Mouse (Mus musculus): ENCODE measurements at regions not wholly inside any gene's neighbourhood (a gene's known extent, or its start where the extent isn't known, plus 50 kb on each side); places are given as distances from the start of the nearest gene placed in this dataset.

DNA sequence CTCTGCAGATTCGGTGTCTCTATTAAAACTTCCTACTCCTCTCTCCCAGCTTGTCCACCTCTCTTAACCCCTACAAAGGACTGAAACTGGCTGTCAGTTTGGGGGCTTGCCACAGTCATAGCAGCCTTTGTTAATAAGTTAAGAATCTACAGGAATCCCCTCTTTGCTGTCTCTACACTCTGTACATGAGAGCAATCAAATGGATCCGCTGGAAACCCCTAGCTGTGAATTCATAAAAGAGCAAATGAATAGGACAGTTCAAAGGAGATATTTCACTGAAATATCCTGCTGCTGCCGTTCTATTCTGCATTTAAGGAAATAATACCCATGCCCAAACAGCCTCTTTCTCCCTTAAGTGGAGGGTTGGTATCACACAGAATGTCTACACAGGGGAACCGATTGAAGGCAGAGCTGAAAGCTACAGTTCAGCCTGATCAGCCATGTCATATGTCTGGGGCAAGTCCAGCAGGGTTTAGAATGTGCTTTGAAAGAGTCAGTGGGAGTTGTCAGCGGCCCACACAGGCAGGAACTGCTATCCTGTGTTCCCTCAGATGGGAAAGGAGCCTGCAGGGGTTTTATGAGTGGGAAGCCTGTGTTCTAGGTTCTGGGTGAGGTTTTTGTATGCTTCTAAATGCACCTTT, 131.9 kb downstream of the Rpl36a-ps1 start:
- Histone ChIP-seq H3K36me3 (ENCODE audit: control insufficient read depth, insufficient read depth, low read length) (no peaks in the 10 kb centered on the region), H3K27ac (ENCODE audit: low read depth, low read length) (no peak overlapping the region), H3K4me1 (ENCODE audit: control insufficient read depth, insufficient read depth, low read depth, low read length) (no peaks in the 10 kb centered on the region), H3K4me3 (ENCODE audit: low read length) (no peak overlapping the region), H3K9ac (ENCODE audit: low read depth, low read length) (no peak overlapping the region), H3K9me3 (ENCODE audit: control insufficient read depth, low read length) (no peaks in the 10 kb centered on the region), H3K27me3 (replicated peaks; ENCODE audit: control insufficient read depth, insufficient read depth, low read length) (no peaks in the 10 kb centered on the region), H3K4me2 (ENCODE audit: low read length) (no peak overlapping the region)
- peak; percentile 77 for ATAC-seq
- WGBS, result 27% methylated on average over 5 of the region's 5 CpGs

DNA sequence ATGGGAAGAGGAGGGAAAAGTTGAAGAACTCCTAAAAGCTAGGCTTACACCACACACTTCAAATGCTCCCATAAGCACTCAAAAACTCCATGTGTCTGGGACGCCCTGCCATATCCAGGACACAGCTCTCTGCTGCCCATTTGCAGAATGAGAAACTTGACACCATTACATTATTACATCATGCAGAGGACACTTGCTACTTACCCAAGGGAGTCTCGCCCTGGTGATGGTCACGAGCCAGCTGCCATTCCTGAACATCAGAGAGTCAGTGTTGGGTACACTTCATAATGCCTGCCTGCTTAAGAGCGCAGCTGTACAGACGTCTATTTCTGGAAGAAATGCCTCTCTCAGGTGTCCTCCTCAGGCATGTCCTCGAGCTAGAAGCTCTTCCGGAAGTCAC, 135.3 kb downstream of the Rpl36a-ps1 start:
- Histone ChIP-seq H3K4me3 (ENCODE audit: low read length) (no peak overlapping the region), H3K27ac (ENCODE audit: low read depth, low read length) (no peak overlapping the region), H3K27me3 (replicated peaks; ENCODE audit: control insufficient read depth, insufficient read depth, low read length) (no peaks in the 10 kb centered on the region), H3K9ac (ENCODE audit: low read depth, low read length) (no peak overlapping the region), H3K9me3 (ENCODE audit: control insufficient read depth, low read length) (no peaks in the 10 kb centered on the region), H3K4me1 (ENCODE audit: control insufficient read depth, insufficient read depth, low read depth, low read length) (no peaks in the 10 kb centered on the region), H3K36me3 (ENCODE audit: control insufficient read depth, insufficient read depth, low read length) (no peaks in the 10 kb centered on the region), H3K4me2 (ENCODE audit: low read length) (no peak overlapping the region)
- 85% methylated on average over 7 of the region's 7 CpGs for WGBS
- no peak for ATAC-seq

DNA sequence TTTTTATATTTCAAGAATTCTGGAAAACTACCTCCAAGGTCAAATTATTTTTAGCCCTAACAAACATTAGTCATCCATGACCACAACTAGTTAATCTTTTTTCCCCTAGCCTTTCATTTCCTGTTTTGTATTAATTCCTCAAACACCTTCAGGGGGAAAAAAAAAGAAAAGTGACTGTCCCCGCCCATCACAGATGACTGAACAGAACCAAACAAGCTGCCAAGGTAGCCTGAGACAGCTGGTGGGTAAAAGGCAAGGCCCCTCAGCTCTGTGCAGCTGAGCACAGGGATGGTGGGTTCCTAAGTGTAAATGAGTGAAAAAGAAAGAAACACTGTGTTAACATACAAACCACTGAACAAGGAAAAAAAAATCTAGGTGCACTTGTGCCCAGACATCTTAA, 145.6 kb downstream of the Rpl36a-ps1 start:
- Histone ChIP-seq H3K4me1 (ENCODE audit: control insufficient read depth, insufficient read depth, low read depth, low read length) (no peaks in the 10 kb centered on the region), H3K27me3 (replicated peaks; ENCODE audit: control insufficient read depth, insufficient read depth, low read length) (no peaks in the 10 kb centered on the region), H3K9me3 (ENCODE audit: control insufficient read depth, low read length) (no peaks in the 10 kb centered on the region), H3K36me3 (ENCODE audit: control insufficient read depth, insufficient read depth, low read length) (no peaks in the 10 kb centered on the region), H3K4me3 (ENCODE audit: low read length) (no peak overlapping the region), H3K9ac (ENCODE audit: low read depth, low read length) (no peak overlapping the region), H3K27ac (ENCODE audit: low read depth, low read length) (no peak overlapping the region), H3K4me2 (ENCODE audit: low read length) (no peak overlapping the region)
- no peak for ATAC-seq
- WGBS, result 73% methylated on average over 1 of the region's 1 CpGs

DNA sequence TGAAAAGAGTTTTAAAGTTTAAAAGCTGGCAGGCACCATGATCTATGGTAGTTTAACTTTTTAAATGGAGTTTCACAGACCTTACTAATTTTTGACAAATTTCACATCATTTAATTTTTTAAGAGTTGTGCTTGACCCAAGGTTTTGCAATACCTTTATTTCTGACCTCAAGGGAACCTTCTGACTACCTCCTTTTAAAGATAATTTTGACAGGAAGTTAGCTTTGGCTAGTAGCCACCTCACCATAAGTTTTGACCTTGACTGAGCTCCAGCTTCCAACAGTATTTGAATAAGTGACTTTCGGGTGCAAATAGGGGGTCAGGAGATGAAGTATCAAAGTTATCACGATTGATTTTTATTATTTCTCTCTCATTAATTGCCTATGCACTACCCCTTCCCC, 149.9 kb downstream of the Rpl36a-ps1 start:
- no peak overlapping the region for H3K4me3 ChIP-seq (ENCODE audit: low read length)
- 87% methylated on average over 2 of the region's 2 CpGs for WGBS
- H3K4me2 ChIP-seq (ENCODE audit: low read length), result no peak overlapping the region
- no peak for ATAC-seq
- H3K27me3 ChIP-seq (replicated peaks; ENCODE audit: control insufficient read depth, insufficient read depth, low read length), result no peaks in the 10 kb centered on the region
- H3K36me3 ChIP-seq (ENCODE audit: control insufficient read depth, insufficient read depth, low read length), result no peaks in the 10 kb centered on the region
- H3K9ac ChIP-seq (ENCODE audit: low read depth, low read length), result no peak overlapping the region
- H3K27ac ChIP-seq (ENCODE audit: low read depth, low read length), result no peak overlapping the region
- no peaks in the 10 kb centered on the region for H3K4me1 ChIP-seq (ENCODE audit: control insufficient read depth, insufficient read depth, low read depth, low read length)
- no peaks in the 10 kb centered on the region for H3K9me3 ChIP-seq (ENCODE audit: control insufficient read depth, low read length)

DNA sequence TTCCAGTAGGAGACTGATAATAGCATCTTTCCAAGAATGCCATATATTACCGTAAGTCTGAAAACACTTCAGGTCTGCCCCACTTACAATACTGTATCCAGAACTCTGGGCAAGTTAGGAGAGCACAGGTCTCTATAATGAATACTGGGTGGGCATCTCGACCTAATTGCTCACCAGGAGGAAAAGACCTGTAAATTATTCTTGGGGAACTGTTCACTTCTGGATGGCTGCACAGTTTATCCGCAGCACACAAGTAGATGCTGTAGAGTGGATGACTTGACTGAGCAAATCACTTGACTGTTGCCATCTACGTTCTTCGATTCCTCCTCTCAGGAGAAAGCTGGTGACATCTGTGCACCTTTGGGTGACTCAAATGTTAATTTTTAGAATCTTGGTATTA, 159.8 kb downstream of the Rpl36a-ps1 start:
- no peak overlapping the region for H3K4me2 ChIP-seq (ENCODE audit: low read length)
- peaks cover 4% of the 10 kb centered on the region for H3K4me1 ChIP-seq (ENCODE audit: control insufficient read depth, insufficient read depth, low read depth, low read length)
- ATAC-seq, result no peak
- H3K9me3 ChIP-seq (ENCODE audit: control insufficient read depth, low read length), result no peaks in the 10 kb centered on the region
- no peaks in the 10 kb centered on the region for H3K36me3 ChIP-seq (ENCODE audit: control insufficient read depth, insufficient read depth, low read length)
- H3K9ac ChIP-seq (ENCODE audit: low read depth, low read length), result no peak overlapping the region
- no peak overlapping the region for H3K27ac ChIP-seq (ENCODE audit: low read depth, low read length)
- 66% methylated on average over 5 of the region's 5 CpGs for WGBS
- no peak overlapping the region for H3K4me3 ChIP-seq (ENCODE audit: low read length)
- H3K27me3 ChIP-seq (replicated peaks; ENCODE audit: control insufficient read depth, insufficient read depth, low read length), result no peaks in the 10 kb centered on the region

DNA sequence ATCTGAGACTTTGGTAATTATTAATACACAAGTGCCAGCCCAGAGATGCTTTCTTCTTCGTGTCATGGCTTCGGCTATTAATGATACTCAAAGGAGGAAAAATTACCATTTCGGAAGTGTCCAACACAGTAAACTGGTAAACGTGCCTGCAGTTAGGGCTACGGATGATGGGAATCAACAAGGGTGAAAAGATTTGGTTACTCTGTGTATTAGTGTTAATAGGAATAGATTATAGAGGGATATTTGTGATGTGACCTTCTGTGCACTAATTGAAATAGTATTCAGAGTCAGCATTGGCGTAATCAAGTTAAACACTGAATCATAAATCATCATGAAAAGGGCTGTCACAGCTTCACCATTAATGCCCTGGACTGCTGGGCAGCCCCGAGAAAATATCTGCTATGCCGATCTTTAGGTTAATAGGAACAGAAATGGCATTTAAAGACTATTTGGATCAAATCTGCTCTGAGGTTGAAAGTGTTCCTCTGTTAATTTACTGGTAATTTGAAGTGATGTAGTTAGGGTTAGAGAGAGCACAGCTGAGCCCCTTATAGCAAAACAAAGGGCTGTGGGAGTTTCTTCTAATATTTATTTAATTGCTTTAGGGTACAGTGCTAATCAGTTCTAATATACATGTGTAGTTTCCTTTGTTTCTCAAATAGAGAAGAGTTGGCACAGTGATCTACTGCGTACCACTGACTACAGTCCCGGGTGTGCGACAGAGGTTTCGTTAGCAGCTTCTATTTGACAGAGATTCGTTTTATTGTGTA, 160.7 kb downstream of the Rpl36a-ps1 start:
- 0 out of 2 replicates have a peak overlapping the region, but pooled peaks have one; percentile 12 for H3K4me2 ChIP-seq (ENCODE audit: low read length)
- peak; percentile 57; the same call in 1 of the 2 replicates for ATAC-seq
- no peak overlapping the region for H3K9ac ChIP-seq (ENCODE audit: low read depth, low read length)

DNA sequence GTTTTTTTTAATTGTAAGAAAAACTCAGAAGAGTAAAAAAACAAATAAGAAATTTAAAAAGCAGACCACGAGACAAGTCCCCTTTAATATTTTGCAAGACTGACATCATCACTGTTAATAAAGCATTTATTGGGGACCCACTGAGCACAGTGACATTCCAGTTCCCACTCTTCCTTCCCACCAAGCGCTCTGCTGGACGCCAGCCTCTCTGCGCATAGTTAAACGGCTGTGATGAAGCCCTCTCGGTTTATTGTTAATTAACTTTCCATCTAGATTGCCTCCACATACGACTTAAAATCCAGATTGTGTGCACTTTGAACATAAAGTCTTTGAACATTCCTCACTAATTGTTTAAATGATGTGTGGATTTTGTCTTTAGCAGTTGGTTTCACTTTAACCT, 161.7 kb downstream of the Rpl36a-ps1 start:
- H3K4me2 ChIP-seq (ENCODE audit: low read length), result no peak overlapping the region
- H3K4me3 ChIP-seq (ENCODE audit: low read length), result no peak overlapping the region
- no peaks in the 10 kb centered on the region for H3K36me3 ChIP-seq (ENCODE audit: control insufficient read depth, insufficient read depth, low read length)
- no peaks in the 10 kb centered on the region for H3K27me3 ChIP-seq (replicated peaks; ENCODE audit: control insufficient read depth, insufficient read depth, low read length)
- H3K9ac ChIP-seq (ENCODE audit: low read depth, low read length), result no peak overlapping the region
- H3K9me3 ChIP-seq (ENCODE audit: control insufficient read depth, low read length), result no peaks in the 10 kb centered on the region
- no peak overlapping the region for H3K27ac ChIP-seq (ENCODE audit: low read depth, low read length)
- peaks cover 7% of the 10 kb centered on the region for H3K4me1 ChIP-seq (ENCODE audit: control insufficient read depth, insufficient read depth, low read depth, low read length)
- ATAC-seq, result no peak
- WGBS, result 27% methylated on average over 7 of the region's 7 CpGs

More for the DNA sequence above, 160.7 kb downstream of the Rpl36a-ps1 start:
- Histone ChIP-seq H3K4me1 (ENCODE audit: control insufficient read depth, insufficient read depth, low read depth, low read length) (peaks cover 4% of the 10 kb centered on the region), H3K36me3 (ENCODE audit: control insufficient read depth, insufficient read depth, low read length) (no peaks in the 10 kb centered on the region), H3K27ac (ENCODE audit: low read depth, low read length) (no peak overlapping the region), H3K27me3 (replicated peaks; ENCODE audit: control insufficient read depth, insufficient read depth, low read length) (no peaks in the 10 kb centered on the region), H3K4me3 (ENCODE audit: low read length) (no peak overlapping the region), H3K9me3 (ENCODE audit: control insufficient read depth, low read length) (no peaks in the 10 kb centered on the region)
- WGBS, result 30% methylated on average over 13 of the region's 13 CpGs

DNA sequence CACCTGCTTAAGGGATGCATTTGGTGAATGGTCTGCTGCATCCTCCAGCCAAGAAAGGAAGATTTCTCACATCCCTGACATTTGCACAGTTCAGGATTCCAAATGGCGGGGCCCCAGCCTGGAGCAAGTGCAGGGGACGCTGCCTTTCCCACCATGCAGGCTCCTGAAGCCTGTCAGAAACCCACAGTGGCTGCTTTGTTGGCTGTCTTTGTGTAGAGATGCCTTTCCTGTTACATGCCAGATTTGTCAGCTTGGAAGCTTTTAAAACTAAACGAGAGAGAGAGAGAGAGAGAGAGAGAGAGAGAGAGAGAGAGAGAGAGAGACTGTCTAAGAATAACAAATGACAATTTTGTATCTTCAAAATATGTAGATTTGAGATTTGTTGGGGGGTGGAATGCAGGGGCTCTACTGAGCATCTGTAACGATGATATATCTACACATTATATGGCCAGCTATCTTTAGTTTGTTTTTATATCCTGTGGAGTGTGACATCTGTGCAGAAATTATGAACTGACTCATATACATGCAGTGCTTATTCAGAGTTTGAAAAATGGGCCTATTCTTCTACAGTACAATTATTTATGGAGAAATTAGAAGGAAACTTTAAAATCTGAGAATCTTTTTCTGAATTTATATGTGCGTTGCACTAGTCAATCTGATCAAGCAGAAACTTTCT, 164.0 kb downstream of the Rpl36a-ps1 start:
- peaks cover 7% of the 10 kb centered on the region for H3K4me1 ChIP-seq (ENCODE audit: control insufficient read depth, insufficient read depth, low read depth, low read length)
- peak; percentile 61; the same call in 1 of the 2 replicates for ATAC-seq
- H3K36me3 ChIP-seq (ENCODE audit: control insufficient read depth, insufficient read depth, low read length), result no peaks in the 10 kb centered on the region
- no peaks in the 10 kb centered on the region for H3K9me3 ChIP-seq (ENCODE audit: control insufficient read depth, low read length)
- no peak overlapping the region for H3K4me2 ChIP-seq (ENCODE audit: low read length)
- no peak overlapping the region for H3K4me3 ChIP-seq (ENCODE audit: low read length)
- no peak overlapping the region for H3K9ac ChIP-seq (ENCODE audit: low read depth, low read length)
- 43% methylated on average over 5 of the region's 5 CpGs for WGBS
- H3K27me3 ChIP-seq (replicated peaks; ENCODE audit: control insufficient read depth, insufficient read depth, low read length), result no peaks in the 10 kb centered on the region
- no peak overlapping the region for H3K27ac ChIP-seq (ENCODE audit: low read depth, low read length)

DNA sequence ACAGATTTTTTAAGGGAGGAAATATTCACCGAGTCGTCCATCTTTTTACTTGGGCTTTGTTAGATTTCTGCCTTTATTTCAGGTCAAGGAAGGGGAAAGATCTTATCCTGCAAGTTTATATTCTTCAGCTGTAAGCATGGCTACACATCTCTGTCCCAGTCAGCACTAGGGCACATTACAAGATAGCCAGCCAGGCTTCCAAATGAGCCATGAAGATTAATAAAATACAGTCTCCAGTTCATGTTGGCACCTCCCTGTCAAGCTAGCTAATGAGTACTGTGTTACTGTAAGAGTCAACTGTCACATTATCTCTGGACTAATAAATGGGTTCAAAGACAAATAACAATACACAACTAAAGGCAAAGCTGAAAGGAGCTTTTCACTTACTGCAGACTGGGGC, 166.6 kb downstream of the Rpl36a-ps1 start:
- no peaks in the 10 kb centered on the region for H3K9me3 ChIP-seq (ENCODE audit: control insufficient read depth, low read length)
- 68% methylated on average over 2 of the region's 2 CpGs for WGBS
- no peak for ATAC-seq

More for the DNA sequence above, 166.6 kb downstream of the Rpl36a-ps1 start:
- no peak overlapping the region for H3K4me2 ChIP-seq (ENCODE audit: low read length)
- H3K27me3 ChIP-seq (replicated peaks; ENCODE audit: control insufficient read depth, insufficient read depth, low read length), result no peaks in the 10 kb centered on the region
- H3K4me3 ChIP-seq (ENCODE audit: low read length), result no peak overlapping the region
- peaks cover 3% of the 10 kb centered on the region for H3K4me1 ChIP-seq (ENCODE audit: control insufficient read depth, insufficient read depth, low read depth, low read length)
- no peak overlapping the region for H3K27ac ChIP-seq (ENCODE audit: low read depth, low read length)
- no peaks in the 10 kb centered on the region for H3K36me3 ChIP-seq (ENCODE audit: control insufficient read depth, insufficient read depth, low read length)
- H3K9ac ChIP-seq (ENCODE audit: low read depth, low read length), result no peak overlapping the region
